Mouse (Mus musculus) limb, embryonic 10.5 days (tissue): ENCODE measurements at regions not wholly inside any gene's neighbourhood (a gene's known extent, or its start where the extent isn't known, plus 50 kb on each side); places are given as distances from the start of the nearest gene placed in this dataset.

ENCODE experiments used
- DNase-seq: peaks from one replicate; pipeline ENCODE4 v3.0.0-alpha.2; 2017; ENCODE audit warnings: low spot score
- H3K27ac ChIP-seq: fragments of 300-500 bp; sonication (generic); 2 replicates; pipeline ENCODE4 v1.5.1; 2016; ENCODE audit warnings: mild to moderate bottlenecking
- H3K27me3 ChIP-seq: fragments of 300-500 bp; sonication (generic); 2 replicates; pipeline ENCODE4 v1.6.1; 2016; ENCODE audit warnings: low read depth, mild to moderate bottlenecking; ENCODE audit not compliant: poor library complexity, severe bottlenecking
- H3K36me3 ChIP-seq: fragments of 300-500 bp; sonication (generic); 2 replicates; pipeline ENCODE4 v1.6.1; 2016; ENCODE audit warnings: mild to moderate bottlenecking, moderate library complexity
- H3K4me1 ChIP-seq: fragments of 300-500 bp; sonication (generic); 2 replicates; pipeline ENCODE4 v1.6.1; 2016
- H3K4me3 ChIP-seq: fragments of 300-500 bp; sonication (generic); 2 replicates; pipeline ENCODE4 v1.5.1; 2016; ENCODE audit warnings: mild to moderate bottlenecking, moderate library complexity
- H3K9me3 ChIP-seq: fragments of 300-500 bp; sonication (generic); replicated peaks from 2 replicates; pipeline ENCODE4 v1.6.1; 2016; ENCODE audit warnings: mild to moderate bottlenecking
- WGBS: fragments of 180-500 bp; shearing (Covaris S2); methylation state at CpG from one replicate; pipeline ENCODE4 v1.1.7; 2016; 5-methylcytosine and 5-hydroxymethylcytosine counted together

- Histone ChIP-seq H3K27me3 (peaks cover 37% of the 10 kb centered on the region), H3K4me3 (no peak overlapping the region), H3K27ac (no peak overlapping the region), H3K9me3 (no peaks in the 10 kb centered on the region), H3K36me3 (no peaks in the 10 kb centered on the region), H3K4me1 (peaks cover 32% of the 10 kb centered on the region)
- 84% methylated on average over 4 of the region's 4 CpGs for WGBS
- no peak for DNase-seq
Observed at GRCm38 (mm10) chr2:74063302-74063701, 152.2 kb upstream of the Atp5g3 start.

- no peak for DNase-seq
- H3K27ac ChIP-seq: no peak overlapping the region
- H3K4me3 ChIP-seq: no peak overlapping the region
- no peaks in the 10 kb centered on the region for H3K36me3 ChIP-seq
- no peaks in the 10 kb centered on the region for H3K4me1 ChIP-seq
- 71% methylated on average over 6 of the region's 6 CpGs for WGBS
- no peaks in the 10 kb centered on the region for H3K9me3 ChIP-seq
- peaks cover 5% of the 10 kb centered on the region; the same call in 1 of the 2 replicates for H3K27me3 ChIP-seq
Observed at GRCm38 (mm10) chr2:74042430-74042829, 131.3 kb upstream of the Atp5g3 start.

GRCm38 (mm10) chr2:74039580-74039979 is 128.5 kb upstream of the Atp5g3 start:
- DNase-seq: no peak
- H3K27ac ChIP-seq: no peak overlapping the region
- no peaks in the 10 kb centered on the region for H3K4me1 ChIP-seq
- H3K27me3 ChIP-seq: peaks cover 5% of the 10 kb centered on the region; the same call in 1 of the 2 replicates
- 45% methylated on average over 6 of the region's 6 CpGs for WGBS
- H3K9me3 ChIP-seq: no peaks in the 10 kb centered on the region
- H3K36me3 ChIP-seq: no peaks in the 10 kb centered on the region
- H3K4me3 ChIP-seq: no peak overlapping the region

- H3K4me1 ChIP-seq: peaks cover 4% of the 10 kb centered on the region; the same call in 1 of the 2 replicates
- WGBS: 94% methylated on average over 9 of the region's 9 CpGs
- H3K27ac ChIP-seq: no peak overlapping the region
- no peaks in the 10 kb centered on the region for H3K36me3 ChIP-seq
- peaks cover 5% of the 10 kb centered on the region; the same call in 1 of the 2 replicates for H3K27me3 ChIP-seq
- no peaks in the 10 kb centered on the region for H3K9me3 ChIP-seq
- H3K4me3 ChIP-seq: no peak overlapping the region
- DNase-seq: no peak
Observed at GRCm38 (mm10) chr2:74036043-74036442, 124.9 kb upstream of the Atp5g3 start.

GRCm38 (mm10) chr2:74032177-74033021 is 121.3 kb upstream of the Atp5g3 start:
- peaks cover 16% of the 10 kb centered on the region for H3K4me1 ChIP-seq
- WGBS: 82% methylated on average over 11 of the region's 11 CpGs
- H3K9me3 ChIP-seq: no peaks in the 10 kb centered on the region
- no peak for DNase-seq
- H3K27me3 ChIP-seq: peaks cover 11% of the 10 kb centered on the region; the same call in 1 of the 2 replicates
- H3K27ac ChIP-seq: no peak overlapping the region
- no peak overlapping the region for H3K4me3 ChIP-seq
- no peaks in the 10 kb centered on the region for H3K36me3 ChIP-seq

- Histone ChIP-seq H3K4me3 (no peak overlapping the region), H3K36me3 (no peaks in the 10 kb centered on the region), H3K27ac (no peak overlapping the region), H3K4me1 (peaks cover 22% of the 10 kb centered on the region), H3K9me3 (no peaks in the 10 kb centered on the region), H3K27me3 (peaks cover 26% of the 10 kb centered on the region)
- DNase-seq: no peak
- 93% methylated on average over 9 of the region's 9 CpGs for WGBS
Observed at GRCm38 (mm10) chr2:74029938-74030337, 118.8 kb upstream of the Atp5g3 start.

DNA sequence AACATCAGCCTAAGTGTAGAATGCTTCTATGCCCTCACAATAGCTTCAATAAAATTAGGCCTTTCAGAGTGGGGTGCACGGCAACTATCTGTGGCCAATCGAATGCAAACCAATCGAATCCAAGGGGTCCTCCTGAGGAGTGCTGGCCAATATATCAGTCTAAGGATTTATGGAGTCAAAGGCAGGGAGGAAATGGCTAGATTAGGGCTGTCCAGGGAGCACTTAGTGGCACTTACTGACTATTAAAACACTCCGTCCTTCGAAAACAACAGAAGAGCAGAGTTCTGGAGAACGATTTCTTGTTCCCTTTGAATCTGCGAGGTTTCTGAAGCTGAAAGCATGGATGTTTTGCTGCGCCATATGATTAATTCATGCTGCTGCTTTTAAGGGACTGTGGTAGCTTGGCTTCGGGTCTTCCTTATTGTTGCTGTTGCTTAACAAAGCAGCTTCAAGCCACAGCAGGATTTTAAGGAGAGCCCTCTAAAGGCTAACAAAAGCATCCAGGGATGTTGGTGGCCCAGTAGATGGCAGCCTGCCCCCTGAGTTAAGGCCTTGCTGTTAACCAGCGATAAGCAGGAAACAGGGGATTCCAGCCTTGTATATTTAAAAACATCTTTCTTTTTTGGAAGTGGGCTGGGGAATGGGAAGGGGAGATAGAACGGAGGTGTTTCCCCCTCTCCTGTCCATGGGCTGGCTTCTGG is 116.4 kb upstream of the Atp5g3 start:
- 48% methylated on average over 11 of the region's 11 CpGs for WGBS
- peak; percentile 52 for DNase-seq
- no peaks in the 10 kb centered on the region for H3K36me3 ChIP-seq
- no peak overlapping the region for H3K4me3 ChIP-seq
- H3K27ac ChIP-seq: peak overlapping the region; percentile 66; the same call in 1 of the 2 replicates
- H3K27me3 ChIP-seq: peaks cover 43% of the 10 kb centered on the region
- H3K9me3 ChIP-seq: no peaks in the 10 kb centered on the region
- H3K4me1 ChIP-seq: peaks cover 21% of the 10 kb centered on the region

DNA sequence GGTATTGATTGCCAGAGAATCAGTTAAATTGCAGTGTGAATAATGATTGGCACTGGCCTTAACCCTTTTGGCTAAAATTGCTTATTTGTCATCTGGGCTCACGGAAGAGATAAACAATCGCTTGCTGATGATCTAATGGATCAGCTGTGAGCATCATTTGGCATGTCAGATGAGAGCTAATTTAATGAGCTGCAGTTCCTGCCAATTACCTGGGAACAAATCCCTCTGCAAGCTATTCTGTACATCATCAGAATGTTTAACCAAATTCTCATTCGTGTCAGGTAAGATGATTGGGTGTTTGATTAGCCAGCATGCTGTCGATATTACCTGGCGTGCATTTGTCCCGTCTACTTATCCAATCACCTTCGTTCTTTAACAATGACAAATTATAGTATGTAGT is 104.0 kb upstream of the Atp5g3 start:
- peaks cover 10% of the 10 kb centered on the region; the same call in 1 of the 2 replicates for H3K27me3 ChIP-seq
- H3K36me3 ChIP-seq: no peaks in the 10 kb centered on the region
- H3K4me3 ChIP-seq: no peak overlapping the region
- 92% methylated on average over 7 of the region's 7 CpGs for WGBS
- no peaks in the 10 kb centered on the region for H3K9me3 ChIP-seq
- H3K27ac ChIP-seq: no peak overlapping the region
- no peak for DNase-seq
- peaks cover 20% of the 10 kb centered on the region for H3K4me1 ChIP-seq

DNA sequence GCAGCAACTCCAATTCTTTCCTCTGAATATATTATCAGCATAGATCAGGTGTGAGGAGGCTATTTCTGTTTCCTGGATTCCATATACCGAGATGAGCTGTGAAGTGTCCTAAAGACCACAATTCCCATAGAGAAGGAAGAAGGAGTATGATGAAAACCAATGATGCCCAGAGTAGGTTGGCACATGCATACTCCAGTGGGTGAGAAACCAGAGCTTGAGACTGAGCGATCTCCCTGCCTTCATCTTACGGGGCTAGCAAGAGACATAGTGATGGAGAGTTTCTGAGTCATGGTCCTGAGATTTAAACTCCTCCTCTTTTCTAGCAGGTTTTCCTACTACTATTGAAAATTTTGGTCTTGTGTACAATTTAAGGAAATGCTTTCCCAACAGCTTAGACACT is 103.1 kb upstream of the Atp5g3 start:
- no peak for DNase-seq
- Histone ChIP-seq H3K9me3 (no peaks in the 10 kb centered on the region), H3K27ac (no peak overlapping the region), H3K4me1 (peaks cover 11% of the 10 kb centered on the region), H3K27me3 (peaks cover 10% of the 10 kb centered on the region; the same call in 1 of the 2 replicates), H3K36me3 (no peaks in the 10 kb centered on the region), H3K4me3 (no peak overlapping the region)
- WGBS: 95% methylated on average over 3 of the region's 3 CpGs

- Histone ChIP-seq H3K27ac (no peak overlapping the region), H3K9me3 (no peaks in the 10 kb centered on the region), H3K36me3 (no peaks in the 10 kb centered on the region), H3K27me3 (peaks cover 34% of the 10 kb centered on the region), H3K4me1 (peaks cover 26% of the 10 kb centered on the region), H3K4me3 (no peak overlapping the region)
- no peak for DNase-seq
- 7% methylated on average over 2 of the region's 2 CpGs for WGBS
Observed at GRCm38 (mm10) chr2:73998531-73998930, 87.4 kb upstream of the Atp5g3 start.

DNA sequence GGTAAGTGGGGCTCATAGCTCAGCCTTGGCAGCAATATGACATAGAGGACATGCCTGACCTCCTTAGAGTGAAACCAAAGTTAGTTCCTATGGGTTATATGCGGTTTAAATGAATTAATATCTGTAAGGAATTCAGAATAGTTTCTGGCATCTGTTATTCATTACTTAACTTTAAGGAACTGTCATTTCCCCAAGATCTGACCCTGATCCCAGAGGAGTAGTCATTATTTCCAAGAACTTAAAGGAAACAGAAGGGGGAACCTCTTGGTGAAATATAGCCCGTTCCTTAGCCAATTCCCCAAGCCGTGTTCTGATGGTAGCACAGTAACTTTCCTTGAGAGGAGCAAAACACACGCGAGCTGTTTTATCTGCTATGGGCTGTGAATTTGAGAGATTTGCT is 85.9 kb upstream of the Atp5g3 start:
- Histone ChIP-seq H3K9me3 (no peaks in the 10 kb centered on the region), H3K4me1 (peaks cover 30% of the 10 kb centered on the region), H3K27me3 (peaks cover 47% of the 10 kb centered on the region), H3K27ac (no peak overlapping the region), H3K36me3 (no peaks in the 10 kb centered on the region), H3K4me3 (no peak overlapping the region)
- no peak for DNase-seq
- WGBS: 51% methylated on average over 5 of the region's 5 CpGs

DNA sequence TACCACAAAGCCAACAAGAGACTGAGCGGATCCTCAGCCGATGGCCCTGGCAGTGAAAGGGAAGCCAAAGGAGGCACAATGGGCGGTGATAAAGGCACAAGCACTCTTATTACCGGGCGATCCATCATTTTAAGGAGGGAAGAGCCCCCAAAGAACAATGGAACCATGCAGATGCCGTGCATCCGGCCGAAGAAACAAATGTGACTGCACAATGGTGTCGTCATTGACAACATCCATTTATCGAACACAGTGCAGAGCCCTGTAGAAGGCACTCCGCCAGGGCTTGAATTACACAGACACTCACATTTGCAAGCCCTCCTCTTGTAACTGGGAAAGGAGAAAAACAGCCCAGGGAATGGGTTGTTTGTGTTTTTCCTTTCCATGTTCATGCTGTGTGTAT is 80.7 kb upstream of the Atp5g3 start:
- WGBS: 92% methylated on average over 11 of the region's 11 CpGs
- Histone ChIP-seq H3K36me3 (no peaks in the 10 kb centered on the region), H3K4me1 (peaks cover 6% of the 10 kb centered on the region; the same call in 1 of the 2 replicates), H3K4me3 (no peak overlapping the region), H3K27me3 (peaks cover 52% of the 10 kb centered on the region; the same call in 1 of the 2 replicates), H3K27ac (no peak overlapping the region), H3K9me3 (no peaks in the 10 kb centered on the region)
- no peak for DNase-seq
